Mouse (Mus musculus) myocyte (in vitro differentiated cells): Measurements from ENCODE around the gene Gm6993.

Experiments used
- CEBPB ChIP-seq: IDR thresholded peaks from 2 replicates; pipeline ENCODE4 v1.6.1; 2011; ENCODE audit warnings: mild to moderate bottlenecking, moderate library complexity; ENCODE audit not compliant: poor library complexity, insufficient read depth, severe bottlenecking
- E2F4 ChIP-seq: IDR thresholded peaks from one replicate; pipeline ENCODE4 v1.6.1; 2011; ENCODE audit warnings: mild to moderate bottlenecking, control low read depth, moderate library complexity; ENCODE audit not compliant: insufficient read depth
- MAX ChIP-seq: IDR thresholded peaks from one replicate; pipeline ENCODE4 v1.6.1; 2011; ENCODE audit warnings: low read depth, mild to moderate bottlenecking, control low read depth
- MYOD1 ChIP-seq, 3 experiments: IDR thresholded peaks; one replicate each; pipeline ENCODE4 v1.6.1; 2011; ENCODE audit warnings: control low read depth in 2 of 3, low read depth in 2 of 3, mild to moderate bottlenecking in 2 of 3, moderate library complexity in 1 of 3; ENCODE audit not compliant: insufficient read length in 2 of 3, control insufficient read depth in 1 of 3
- MYOG ChIP-seq, 3 experiments: IDR thresholded peaks; one replicate each; pipeline ENCODE4 v1.6.1; 2011; ENCODE audit warnings: control low read depth in 2 of 3, low read depth in 2 of 3, mild to moderate bottlenecking in 2 of 3; ENCODE audit not compliant: insufficient read length in 2 of 3, control insufficient read depth in 1 of 3, insufficient read depth in 1 of 3
- POLR2A ChIP-seq: IDR thresholded peaks from one replicate; pipeline ENCODE4 v1.6.1; 2011; ENCODE audit warnings: low read depth, mild to moderate bottlenecking, control low read depth, moderate library complexity; ENCODE audit not compliant: insufficient read length
- POLR2AphosphoS2 ChIP-seq: IDR thresholded peaks from one replicate; pipeline ENCODE4 v1.6.1; 2011; ENCODE audit warnings: low read depth, control low read depth; ENCODE audit not compliant: insufficient read length
- REST ChIP-seq: IDR thresholded peaks from one replicate; pipeline ENCODE4 v1.6.1; 2011; ENCODE audit warnings: mild to moderate bottlenecking, control low read depth, moderate library complexity; ENCODE audit not compliant: insufficient read depth, insufficient read length
- SRF ChIP-seq: IDR thresholded peaks from one replicate; pipeline ENCODE4 v1.6.1; 2011; ENCODE audit warnings: low read depth; ENCODE audit not compliant: control insufficient read depth, insufficient read length
- TCF12 ChIP-seq: IDR thresholded peaks from one replicate; pipeline ENCODE4 v1.6.1; 2011; ENCODE audit warnings: mild to moderate bottlenecking, control low read depth; ENCODE audit not compliant: poor library complexity, insufficient read depth, severe bottlenecking
- TCF3 ChIP-seq: IDR thresholded peaks from one replicate; pipeline ENCODE4 v1.6.1; 2011; ENCODE audit warnings: low read depth, control low read depth; ENCODE audit not compliant: insufficient read length
- USF1 ChIP-seq: IDR thresholded peaks from one replicate; pipeline ENCODE4 v1.6.1; 2011; ENCODE audit warnings: low read depth, mild to moderate bottlenecking, control low read depth, moderate library complexity

DNA sequence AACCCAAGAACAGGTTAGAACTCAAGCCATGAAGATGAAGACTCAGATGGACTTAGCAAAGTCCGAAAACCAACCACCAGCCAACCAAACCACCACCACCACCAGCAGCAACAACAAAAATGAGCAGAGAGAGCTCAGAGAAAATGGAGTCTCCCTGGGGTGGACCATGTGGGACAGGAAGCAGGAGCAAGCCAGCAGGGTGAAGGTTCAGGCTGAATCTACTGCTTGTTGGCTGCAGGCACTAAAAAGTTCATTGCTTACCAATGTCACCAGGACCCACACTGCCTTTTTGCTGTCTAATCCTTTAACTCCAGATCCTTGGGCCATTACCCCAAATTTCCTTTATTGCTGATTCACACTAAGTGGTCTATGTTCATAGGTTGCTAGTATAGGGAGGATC, 7.9 kb upstream of the Gm6993 start:
- TF ChIP-seq POLR2AphosphoS2 (no peak), SRF (no peak), USF1 (no peak), E2F4 (no peak), POLR2A (no peak), MAX (no peak), TCF12 (no peak), CEBPB (no peak), MYOG (IDR thresholded peaks at IDR 0.05; ENCODE audit: control insufficient read depth in 1 of 3, insufficient read depth in 1 of 3, insufficient read length in 2 of 3, low read depth in 2 of 3) (no peak), REST (no peak), MYOD1 (IDR thresholded peaks at IDR 0.05; ENCODE audit: control insufficient read depth in 1 of 3, insufficient read length in 2 of 3, low read depth in 2 of 3) (no peak), TCF3 (no peak)
